Mouse (Mus musculus) bone marrow, adult 2 months (tissue): ENCODE data around the gene Sema3f.

ENCODE experiments used
- CTCF ChIP-seq: fragments of 200-500 bp; IDR thresholded peaks from 2 replicates; pipeline ENCODE4 v1.5.1; 2011; ENCODE audit warnings: low read length, control low read depth; ENCODE audit not compliant: control insufficient read depth, insufficient read depth
- POLR2A ChIP-seq: fragments of 200-500 bp; IDR thresholded peaks from 2 replicates; pipeline ENCODE4 v1.6.1; 2011; ENCODE audit warnings: low read depth, mild to moderate bottlenecking, control low read depth, low read length, borderline replicate concordance; ENCODE audit not compliant: control insufficient read depth

DNA sequence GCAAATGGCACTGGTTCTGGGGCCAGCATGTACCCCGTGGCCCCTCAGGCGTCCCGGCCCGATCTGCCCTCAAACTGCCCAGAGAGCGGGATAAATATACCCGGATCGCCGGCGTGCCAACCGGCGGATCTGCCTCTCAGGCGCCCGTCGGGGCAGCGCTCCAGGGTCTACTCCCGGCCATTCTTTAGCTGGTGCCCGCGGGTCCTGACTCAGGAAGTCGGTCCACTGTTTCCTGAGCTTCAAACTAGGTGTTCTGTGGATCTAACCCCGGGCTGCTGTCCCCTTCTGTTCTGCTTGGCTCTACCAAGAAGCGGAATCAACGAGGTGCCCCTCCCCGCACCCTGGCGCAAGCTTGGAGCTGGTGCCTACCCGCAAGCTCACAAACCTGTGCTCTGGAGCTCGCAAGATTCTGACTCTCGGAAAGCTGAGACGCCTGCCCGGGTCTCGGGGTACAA, 43.5 kb downstream of the Sema3f start:
- no peak for TF ChIP-seq POLR2A
- TF ChIP-seq CTCF, result no peak
